Mouse (Mus musculus): ENCODE measurements around the gene Piezo1.

GRCm38 (mm10) chr8:122473911-122474421, 77.2 kb downstream of the Piezo1 start:
- TF ChIP-seq CTCF (IDR thresholded peaks at IDR 0.05; ENCODE audit: low read depth) = no peak
- no peak for TF ChIP-seq EP300 (IDR thresholded peaks at IDR 0.05; ENCODE audit: low read depth)
